Mouse (Mus musculus) lung, embryonic 14.5 days (tissue): ENCODE results near the gene Myof. TPM values are rescaled to one million over a fixed set of nuclear protein-coding genes. Genes with fewer than 3 reads are reported as not detected.
A peak's percentile ranks its signal among the peaks of the same experiment; 100 is the strongest.

ENCODE experiments used
- ATAC-seq: fragments of 200-750 bp; cut with Nextera tagmentation; 2 replicates; pipeline ENCODE4 v1.8.0; 2017; ENCODE audit warnings: mild to moderate bottlenecking, moderate TSS enrichment, moderate library complexity; ENCODE audit not compliant: insufficient read depth
- DNase-seq: peaks from one replicate; pipeline ENCODE4 v3.0.0-alpha.2; 2015
- H3K27ac ChIP-seq: fragments of 300-500 bp; sonication (generic); 2 replicates; pipeline ENCODE4 v1.5.1; 2014; ENCODE audit warnings: low read depth, mild to moderate bottlenecking, moderate library complexity
- H3K27me3 ChIP-seq: fragments of 300-500 bp; sonication (generic); 2 replicates; pipeline ENCODE4 v1.6.1; 2014; ENCODE audit warnings: low read length, control low read depth; ENCODE audit not compliant: insufficient read depth
- H3K36me3 ChIP-seq: fragments of 300-500 bp; sonication (generic); 2 replicates; pipeline ENCODE4 v1.6.1; 2014; ENCODE audit warnings: control low read depth; ENCODE audit not compliant: insufficient read depth
- H3K4me1 ChIP-seq: fragments of 300-500 bp; sonication (generic); 2 replicates; pipeline ENCODE4 v1.6.1; 2014; ENCODE audit warnings: antibody characterized with exemption, control low read depth; ENCODE audit not compliant: insufficient read depth
- H3K4me2 ChIP-seq: fragments of 300-500 bp; sonication (generic); 2 replicates; pipeline ENCODE4 v1.6.1; 2014; ENCODE audit warnings: mild to moderate bottlenecking
- H3K4me3 ChIP-seq: fragments of 300-500 bp; sonication (generic); 2 replicates; pipeline ENCODE4 v1.5.1; 2014; ENCODE audit warnings: low read depth, low read length
- H3K9ac ChIP-seq: fragments of 300-500 bp; sonication (generic); 2 replicates; pipeline ENCODE4 v1.6.1; 2014
- H3K9me3 ChIP-seq: fragments of 300-500 bp; sonication (generic); 2 replicates; pipeline ENCODE4 v1.6.1; 2016; ENCODE audit warnings: low read depth, low read length, control low read depth
- CTCF ChIP-seq: IDR thresholded peaks from 2 replicates; pipeline ENCODE4 v1.5.1; 2016; ENCODE audit warnings: antibody characterized with exemption, low read depth
- WGBS: fragments of 180-500 bp; shearing (Covaris S2); extraction: QIAGEN DNeasy Blood & Tissue Kit; methylation state at CpG from one replicate; pipeline ENCODE4 v1.1.7; 2014; 5-methylcytosine and 5-hydroxymethylcytosine counted together
- polyA plus RNA-seq: library from polyadenylated mRNA; unstranded; fragments of >200 nt; fragmentation: Nextera tagmentation; extraction: Ambion mirVana; gene quantifications from 2 replicates; pipeline ENCODE4 v1.2.1, GENCODE M21; 2014

Myof gene
- polyA plus RNA-seq, 1 experiment from 2014 or later, result 41.0 TPM

DNA sequence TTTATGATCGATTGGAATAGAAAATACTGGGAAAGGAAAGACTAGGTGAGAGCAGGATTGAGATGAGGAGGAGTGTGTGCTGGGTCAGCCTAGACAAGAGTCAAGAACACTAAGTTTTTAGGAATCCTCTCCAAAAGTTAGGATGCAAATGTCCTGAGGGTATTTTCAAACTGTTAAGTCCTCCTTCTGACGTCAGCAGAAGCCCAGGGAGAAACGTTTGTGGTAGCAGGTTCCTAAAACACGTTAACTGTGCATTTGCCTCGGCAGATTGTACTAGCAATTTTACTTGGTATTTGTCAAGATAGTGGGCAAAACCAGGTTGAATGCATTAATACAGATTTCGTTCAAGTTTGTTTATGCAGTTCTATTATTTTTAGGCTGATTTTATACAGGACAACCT, 12.4 kb upstream of the Myof start:
- Histone ChIP-seq H3K27me3 (no peaks in the 10 kb centered on the region), H3K36me3 (peaks cover 36% of the 10 kb centered on the region), H3K4me1 (peaks cover 2% of the 10 kb centered on the region; the same call in 1 of the 2 replicates), H3K4me3 (peak overlapping the region; percentile 52), H3K9me3 (no peaks in the 10 kb centered on the region), H3K27ac (no peak overlapping the region; the same call in 1 of the 2 replicates), H3K9ac (peak overlapping the region; percentile 67), H3K4me2 (peak overlapping the region; percentile 74)
- 11% methylated on average over 6 of the region's 6 CpGs for WGBS
- DNase-seq (peak; percentile 33), ATAC-seq (no peak)
- TF ChIP-seq CTCF, result no peak

GRCm38 (mm10) chr19:38054720-38055192, 11.4 kb upstream of the Myof start, which contains the start of gene Cep55:
TSS of gene Cep55 (plus strand) at chr19:38055011.
- Histone ChIP-seq H3K36me3 (peaks cover 26% of the 10 kb centered on the region), H3K4me1 (peaks cover 2% of the 10 kb centered on the region; the same call in 1 of the 2 replicates), H3K9me3 (no peaks in the 10 kb centered on the region), H3K4me3 (peak within 1 kb of the TSS; percentile 52), H3K27me3 (no peaks in the 10 kb centered on the region), H3K9ac (peak within 1 kb of the TSS; percentile 67), H3K4me2 (peak within 1 kb of the TSS; percentile 74), H3K27ac (peak within 1 kb of the TSS; percentile 82)
- no peak for TF ChIP-seq CTCF
- WGBS, result under 1% methylated on average over 33 of the region's 36 CpGs
- DNase-seq (peak; percentile 99), ATAC-seq (peak; percentile 94)

- H3K36me3 ChIP-seq, result peaks cover 21% of the 10 kb centered on the region
- H3K9me3 ChIP-seq, result no peaks in the 10 kb centered on the region
- DNase-seq (peak; percentile 84), ATAC-seq (peak; percentile 91)
- peak overlapping the region; percentile 58 for H3K9ac ChIP-seq
- peak overlapping the region; percentile 69 for H3K4me2 ChIP-seq
- peak overlapping the region; percentile 52 for H3K4me3 ChIP-seq
- peak overlapping the region; percentile 54; the same call in 1 of the 2 replicates for H3K27ac ChIP-seq
- H3K4me1 ChIP-seq, result peaks cover 2% of the 10 kb centered on the region; the same call in 1 of the 2 replicates
- TF ChIP-seq CTCF, result no peak
- no peaks in the 10 kb centered on the region for H3K27me3 ChIP-seq
- WGBS, result under 1% methylated on average over 23 of the region's 23 CpGs
Observed at GRCm38 (mm10) chr19:38054149-38054719, 10.9 kb upstream of the Myof start.

DNA sequence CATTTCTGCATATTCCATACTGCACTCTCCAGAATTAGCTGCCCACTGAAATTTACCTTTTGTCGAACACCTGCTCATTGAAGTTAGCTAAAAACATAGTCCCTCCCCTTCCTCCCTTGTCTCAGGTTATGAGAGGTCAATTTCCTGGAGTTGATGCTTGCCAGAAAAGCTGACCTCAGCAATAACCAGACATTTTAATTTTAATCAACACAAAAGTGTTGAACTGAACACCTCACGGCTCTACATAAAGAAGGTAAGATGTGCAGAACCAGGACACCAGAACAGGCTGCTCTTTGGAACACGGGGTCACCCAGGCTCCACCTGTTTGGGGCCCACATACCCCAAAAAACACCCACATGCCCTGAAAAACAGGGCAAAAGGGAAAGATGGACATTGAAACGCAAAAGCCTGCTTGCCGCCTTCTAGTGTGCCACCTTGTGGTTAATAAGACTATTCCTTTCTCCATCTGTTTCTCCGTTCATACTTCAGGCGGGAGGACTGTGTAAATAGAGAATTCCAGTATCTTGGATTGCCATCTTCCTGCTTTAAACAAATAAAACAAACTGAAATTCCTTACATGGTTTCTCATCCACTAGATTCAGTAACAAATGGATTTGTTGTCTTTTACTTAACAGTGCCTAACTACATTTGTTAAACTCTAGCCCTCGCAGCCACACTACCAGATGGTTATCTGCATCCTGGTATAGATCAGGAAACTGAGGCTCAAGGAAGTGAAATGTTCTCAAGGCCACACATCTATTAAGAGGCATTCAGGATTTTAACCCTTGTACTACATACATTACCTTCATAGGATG, 10.1 kb upstream of the Myof start:
- ATAC-seq (peak; percentile 0; the same call in 1 of the 2 replicates), DNase-seq (peak; percentile 78)
- Histone ChIP-seq H3K9me3 (no peaks in the 10 kb centered on the region), H3K4me3 (peak overlapping the region; percentile 52), H3K4me1 (peaks cover 2% of the 10 kb centered on the region; the same call in 1 of the 2 replicates), H3K4me2 (peak overlapping the region; percentile 69), H3K36me3 (peaks cover 14% of the 10 kb centered on the region), H3K27me3 (no peaks in the 10 kb centered on the region), H3K27ac (peak overlapping the region; percentile 54; the same call in 1 of the 2 replicates), H3K9ac (peak overlapping the region; percentile 58)
- WGBS, result 22% methylated on average over 8 of the region's 8 CpGs
- TF ChIP-seq CTCF, result peak; percentile 79

GRCm38 (mm10) chr19:38049686-38050085, 6.3 kb upstream of the Myof start:
- H3K4me2 ChIP-seq, result no peak overlapping the region
- H3K4me3 ChIP-seq, result no peak overlapping the region
- H3K9ac ChIP-seq, result no peak overlapping the region
- no peak for DNase-seq
- no peaks in the 10 kb centered on the region for H3K27me3 ChIP-seq
- no peaks in the 10 kb centered on the region for H3K9me3 ChIP-seq
- ATAC-seq, result no peak
- no peaks in the 10 kb centered on the region for H3K36me3 ChIP-seq
- WGBS, result 77% methylated on average over 1 of the region's 1 CpGs
- H3K27ac ChIP-seq, result no peak overlapping the region
- no peaks in the 10 kb centered on the region for H3K4me1 ChIP-seq
- TF ChIP-seq CTCF, result no peak

- Histone ChIP-seq H3K9ac (no peak overlapping the region), H3K36me3 (no peaks in the 10 kb centered on the region), H3K4me3 (no peak overlapping the region), H3K27ac (no peak overlapping the region), H3K4me2 (no peak overlapping the region), H3K9me3 (no peaks in the 10 kb centered on the region), H3K27me3 (no peaks in the 10 kb centered on the region), H3K4me1 (peaks cover 11% of the 10 kb centered on the region)
- DNase-seq, result no peak
- WGBS, result 88% methylated on average over 3 of the region's 3 CpGs
- no peak for TF ChIP-seq CTCF
- no peak for ATAC-seq
Observed at GRCm38 (mm10) chr19:38045198-38045597, 1.8 kb upstream of the Myof start.

DNA sequence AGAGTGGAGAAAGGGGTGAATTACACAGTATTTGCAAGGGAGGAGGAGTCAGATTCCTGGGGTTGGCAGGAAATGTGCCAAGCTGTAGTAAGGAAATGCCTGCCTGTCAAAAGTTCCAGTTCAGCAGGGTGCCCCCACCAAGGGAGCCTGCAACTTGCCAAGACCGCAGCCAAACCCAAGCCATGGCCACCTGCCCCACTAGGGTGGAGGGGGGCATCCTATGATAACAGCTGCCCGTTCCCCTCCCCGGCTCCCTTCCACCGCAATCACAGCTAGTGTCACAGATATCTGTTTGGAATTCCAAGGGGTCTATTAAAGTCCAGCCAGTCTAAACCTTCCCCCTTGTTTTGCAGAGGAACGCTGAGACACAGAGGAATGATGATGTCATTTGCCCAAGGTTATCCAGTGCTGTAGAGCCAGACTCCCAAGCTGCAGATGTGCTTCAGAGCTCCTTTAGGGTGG, 1.1 kb downstream of the Myof start:
- WGBS, result 4% methylated on average over 5 of the region's 5 CpGs
- Histone ChIP-seq H3K9me3 (no peaks in the 10 kb centered on the region), H3K27ac (peak overlapping the region; percentile 82), H3K9ac (peak overlapping the region; percentile 55), H3K4me3 (peak overlapping the region; percentile 47), H3K36me3 (no peaks in the 10 kb centered on the region), H3K27me3 (no peaks in the 10 kb centered on the region), H3K4me1 (peaks cover 14% of the 10 kb centered on the region), H3K4me2 (peak overlapping the region; percentile 64)
- no peak for TF ChIP-seq CTCF
- DNase-seq, result peak; percentile 68
- ATAC-seq, result peak; percentile 57
